In genomic region chr10:30810967-30811293, GRCm38 (mm10) we compare ENCODE assay signal across 8 mouse cellular contexts. TPM values are rescaled to one million over a fixed set of nuclear protein-coding genes. Genes with fewer than 3 reads are reported as not detected.
DNase-seq lines count a peak whose midpoint lies in the region; ATAC-seq and TF ChIP-seq lines count a peak whose summit lies in the region.

No protein-coding gene starts in this region.

- no peaks in the 10 kb centered on the region for H3K27me3 ChIP-seq in E14TG2a.4 (ENCODE audit: insufficient read depth, low read length)
- H3K27me3 ChIP-seq in forebrain, embryonic 12.5 days: no peaks in the 10 kb centered on the region
- H3K27me3 ChIP-seq in heart, postnatal 0 days (ENCODE audit: control insufficient read depth, insufficient read depth, low read length): no peaks in the 10 kb centered on the region
- H3K27me3 ChIP-seq in liver, postnatal 0 days (ENCODE audit: insufficient read depth, low read length): no peaks in the 10 kb centered on the region
- H3K27me3 ChIP-seq in neural tube, embryonic 14.5 days (ENCODE audit: control insufficient read depth, insufficient read depth, low read length): no peaks in the 10 kb centered on the region

- TF ChIP-seq EP300 in heart, postnatal 0 days (IDR thresholded peaks at IDR 0.05; ENCODE audit: low read depth): no peak
- TF ChIP-seq EP300 in liver, postnatal 0 days (IDR thresholded peaks at IDR 0.05; ENCODE audit: low read depth): peak; percentile 65; the same call in 1 of the 2 replicates

- no peak overlapping the region for H3K27ac ChIP-seq in forebrain, embryonic 12.5 days
- no peak overlapping the region for H3K27ac ChIP-seq in heart, postnatal 0 days (ENCODE audit: low read depth)
- no peak overlapping the region for H3K27ac ChIP-seq in liver, postnatal 0 days (ENCODE audit: low read depth)
- no peak overlapping the region for H3K27ac ChIP-seq in neural tube, embryonic 14.5 days (ENCODE audit: low read depth, low read length)

- peaks cover 7% of the 10 kb centered on the region for H3K4me1 ChIP-seq in E14TG2a.4 (replicated peaks; ENCODE audit: low read depth, low read length)
- no peaks in the 10 kb centered on the region for H3K4me1 ChIP-seq in forebrain, embryonic 12.5 days
- H3K4me1 ChIP-seq in heart, postnatal 0 days (ENCODE audit: control insufficient read depth, insufficient read depth): no peaks in the 10 kb centered on the region
- no peaks in the 10 kb centered on the region for H3K4me1 ChIP-seq in liver, postnatal 0 days (ENCODE audit: insufficient read depth)
- H3K4me1 ChIP-seq in neural tube, embryonic 14.5 days (ENCODE audit: control insufficient read depth, insufficient read depth, low read length): no peaks in the 10 kb centered on the region

- peak overlapping the region; percentile 33; the same call in 1 of the 2 replicates for H3K9ac ChIP-seq in forebrain, embryonic 12.5 days
- no peak overlapping the region for H3K9ac ChIP-seq in heart, postnatal 0 days (replicated peaks; ENCODE audit: low read depth, low read length)
- no peak overlapping the region; the same call in 1 of the 2 replicates for H3K9ac ChIP-seq in liver, postnatal 0 days (replicated peaks)
- H3K9ac ChIP-seq in neural tube, embryonic 14.5 days (replicated peaks; ENCODE audit: low read depth, low read length): no peak overlapping the region; the same call in 1 of the 2 replicates

- WGBS in forebrain, embryonic 12.5 days: 7% methylated on average over 11 of the region's 11 CpGs
- WGBS in heart, postnatal 0 days: 7% methylated on average over 11 of the region's 11 CpGs
- WGBS in liver, postnatal 0 days (ENCODE audit: insufficient replicate concordance): 2% methylated on average over 11 of the region's 11 CpGs
- WGBS in neural tube, embryonic 14.5 days: 8% methylated on average over 11 of the region's 11 CpGs

- H3K36me3 ChIP-seq in E14TG2a.4 (ENCODE audit: insufficient read depth, low read length): peaks cover 6% of the 10 kb centered on the region; the same call in 1 of the 2 replicates
- no peaks in the 10 kb centered on the region for H3K36me3 ChIP-seq in forebrain, embryonic 12.5 days (replicated peaks)
- no peaks in the 10 kb centered on the region for H3K36me3 ChIP-seq in heart, postnatal 0 days (replicated peaks; ENCODE audit: control insufficient read depth, insufficient read depth, low read length)
- H3K36me3 ChIP-seq in liver, postnatal 0 days (replicated peaks; ENCODE audit: insufficient read depth, low read length): no peaks in the 10 kb centered on the region
- H3K36me3 ChIP-seq in neural tube, embryonic 14.5 days (ENCODE audit: control insufficient read depth, insufficient read depth, low read length): no peaks in the 10 kb centered on the region

- peak overlapping the region; percentile 46 for H3K4me3 ChIP-seq in E14TG2a.4 (replicated peaks; ENCODE audit: low read length)
- peak overlapping the region; percentile 36 for H3K4me3 ChIP-seq in forebrain, embryonic 12.5 days (replicated peaks)
- peak overlapping the region; percentile 50 for H3K4me3 ChIP-seq in heart, postnatal 0 days (ENCODE audit: low read depth, low read length)
- peak overlapping the region; percentile 46 for H3K4me3 ChIP-seq in liver, postnatal 0 days (ENCODE audit: low read depth, low read length)
- peak overlapping the region; percentile 31 for H3K4me3 ChIP-seq in neural tube, embryonic 14.5 days (ENCODE audit: low read depth, low read length)

- TF ChIP-seq CTCF in E14TG2a.4 (conservative IDR thresholded peaks at IDR 0.05; ENCODE audit: low read length): peak; percentile 52
- peak; percentile 84 for TF ChIP-seq CTCF in heart, postnatal 0 days (IDR thresholded peaks at IDR 0.05; ENCODE audit: low read depth)
- peak; percentile 93 for TF ChIP-seq CTCF in liver, postnatal 0 days (IDR thresholded peaks at IDR 0.05; ENCODE audit: low read depth)

- peak overlapping the region; percentile 41 for H3K4me2 ChIP-seq in forebrain, embryonic 12.5 days
- H3K4me2 ChIP-seq in heart, postnatal 0 days (ENCODE audit: low read depth, low read length): peak overlapping the region; percentile 65
- peak overlapping the region; percentile 72 for H3K4me2 ChIP-seq in liver, postnatal 0 days (ENCODE audit: low read depth, low read length)
- peak overlapping the region; percentile 33 for H3K4me2 ChIP-seq in neural tube, embryonic 14.5 days (ENCODE audit: low read depth, low read length)

- ATAC-seq in forebrain, embryonic 12.5 days (ENCODE audit: low FRiP score): peak; percentile 95
- peak; percentile 90 for ATAC-seq in heart, postnatal 0 days (ENCODE audit: insufficient read depth, low read depth)
- ATAC-seq in liver, postnatal 0 days: peak; percentile 97
- peak; percentile 97 for ATAC-seq in neural tube, embryonic 14.5 days (ENCODE audit: low read depth)

- peaks cover 25% of the 10 kb centered on the region for H3K9me3 ChIP-seq in E14TG2a.4 (ENCODE audit: low read length)
- no peaks in the 10 kb centered on the region for H3K9me3 ChIP-seq in forebrain, embryonic 12.5 days
- no peaks in the 10 kb centered on the region for H3K9me3 ChIP-seq in heart, postnatal 0 days (replicated peaks; ENCODE audit: control insufficient read depth, low read length)
- no peaks in the 10 kb centered on the region for H3K9me3 ChIP-seq in liver, postnatal 0 days (ENCODE audit: low read length)
- no peaks in the 10 kb centered on the region for H3K9me3 ChIP-seq in neural tube, embryonic 14.5 days (ENCODE audit: control insufficient read depth, low read length)

- DNase-seq in c-Kit-positive CD71-positive TER-119-negative erythroid progenitor cells, embryonic 14.5 days (ENCODE audit: low read depth): peak; percentile 76
- peak; percentile 78 for DNase-seq in heart, postnatal 0 days (ENCODE audit: low spot score)
- peak; percentile 76 to 79 for DNase-seq in kidney, postnatal 4 days
- DNase-seq in liver, postnatal 0 days: peak; percentile 78
- peak; percentile 81 for DNase-seq in testis, postnatal 10 days (ENCODE audit: low spot score)

RNA-seq across cellular contexts. Expression of gene Ncoa7, which starts 7.8 kb away (rescaled TPM):
- polyA plus RNA-seq in forebrain, embryonic 12.5 days (2016; fragmentation: Nextera tagmentation; extraction: Ambion mirVana): 9.4 and 11.1 TPM in 2 replicates
- 1.3 and 9.2 TPM in 2 replicates for total RNA-seq in heart, postnatal 0 days (2014; rRNA removed; ENCODE audit: low replicate concordance)
- polyA plus RNA-seq in heart, postnatal 0 days (2015; fragmentation: Nextera tagmentation; extraction: Ambion mirVana): 5.4 and 6.5 TPM in 2 replicates
- 6.4 TPM in 2 replicates for polyA plus RNA-seq in liver, postnatal 0 days (2015; fragmentation: Nextera tagmentation; extraction: Ambion mirVana)
- 23.7 and 25.8 TPM in 2 replicates for polyA plus RNA-seq in neural tube, embryonic 14.5 days (2014; fragmentation: Nextera tagmentation; extraction: Ambion mirVana)

RNA-seq across cellular contexts. Expression of gene Hey2, which starts 31.7 kb away (rescaled TPM):
- 5.3 and 5.6 TPM in 2 replicates for polyA plus RNA-seq in forebrain, embryonic 12.5 days (2016; fragmentation: Nextera tagmentation; extraction: Ambion mirVana)
- 69.7 and 73.9 TPM in 2 replicates for total RNA-seq in heart, postnatal 0 days (2014; rRNA removed; ENCODE audit: low replicate concordance)
- 23.7 and 25.6 TPM in 2 replicates for polyA plus RNA-seq in heart, postnatal 0 days (2015; fragmentation: Nextera tagmentation; extraction: Ambion mirVana)
- polyA plus RNA-seq in liver, postnatal 0 days (2015; fragmentation: Nextera tagmentation; extraction: Ambion mirVana): 0.12 and 0.20 TPM in 2 replicates
- 6.5 and 9.9 TPM in 2 replicates for polyA plus RNA-seq in neural tube, embryonic 14.5 days (2014; fragmentation: Nextera tagmentation; extraction: Ambion mirVana)
